Mouse (Mus musculus) cerebellum, adult 8-10 months (tissue): ENCODE data around the gene Fhit.
"Not testable (repeated sequence)": the region's sequence is repeated elsewhere in the genome, so short reads cannot be mapped to it uniquely, and the experiment has no call there.

Source experiments
- DNase-seq: peaks from one replicate; pipeline ENCODE4 v3.0.0; 2022

Gene Fhit

GRCm38 (mm10) chr14:9896556-9896955 lies 1265.3 kb downstream of the Fhit start:
- no peak for DNase-seq

GRCm38 (mm10) chr14:9852041-9852440 lies 1309.8 kb downstream of the Fhit start:
- no peak for DNase-seq

DNA sequence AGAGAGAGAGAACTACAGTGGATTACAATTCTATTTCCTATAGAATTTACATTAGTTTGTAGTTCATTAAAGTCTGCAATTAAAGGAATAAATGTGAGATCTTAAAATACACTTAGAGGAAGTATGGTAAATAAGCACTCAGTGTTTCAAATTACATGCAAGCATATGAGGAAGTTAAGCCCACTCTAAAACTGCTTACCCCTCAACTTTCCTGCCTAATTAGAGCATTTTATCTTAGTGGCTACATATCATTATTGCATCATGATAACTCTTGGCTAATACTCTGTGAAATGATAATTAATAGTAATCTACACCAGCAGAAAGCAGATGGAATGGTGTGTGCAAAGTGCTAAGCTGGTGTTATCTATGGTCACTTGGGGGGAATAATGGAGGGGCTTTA lies 1329.5 kb downstream of the Fhit start:
- DNase-seq = no peak

GRCm38 (mm10) chr14:9828699-9829240 lies 1333.1 kb downstream of the Fhit start:
- DNase-seq = not testable (repeated sequence)

GRCm38 (mm10) chr14:9815963-9816362 lies 1345.9 kb downstream of the Fhit start:
- no peak for DNase-seq

- no peak for DNase-seq
These were observed 1350.0 kb downstream of the Fhit start for GRCm38 (mm10) chr14:9811847-9812321.

GRCm38 (mm10) chr14:9811177-9811846 lies 1350.5 kb downstream of the Fhit start:
- no peak for DNase-seq

GRCm38 (mm10) chr14:9793403-9793802 lies 1368.4 kb downstream of the Fhit start:
- DNase-seq = no peak

DNA sequence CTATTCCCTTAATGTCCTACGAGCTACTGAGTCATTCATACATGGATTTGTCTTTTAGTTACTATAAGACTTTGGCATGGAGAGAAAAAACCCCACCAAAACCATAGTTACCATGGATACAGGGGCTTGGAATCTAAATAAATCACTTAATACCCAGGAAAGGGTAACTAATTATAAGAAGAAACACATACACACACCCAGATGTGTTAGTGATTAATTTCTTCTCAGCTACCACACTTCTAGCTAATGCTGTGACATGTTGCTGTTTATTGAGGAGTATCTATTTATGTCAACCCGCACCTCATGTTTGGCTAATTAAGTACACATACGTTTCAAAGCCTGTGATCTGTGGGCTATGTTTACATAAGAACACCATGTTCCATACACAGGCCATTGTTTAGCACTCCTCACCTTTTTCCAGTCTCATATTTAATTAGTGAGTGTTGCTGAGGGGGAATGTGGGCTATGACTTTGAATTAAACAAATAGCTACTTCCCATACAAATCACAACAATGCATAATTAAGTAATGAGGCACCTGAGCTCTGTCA lies 1373.4 kb downstream of the Fhit start:
- no peak for DNase-seq

- DNase-seq = no peak
These were observed 1374.4 kb downstream of the Fhit start for GRCm38 (mm10) chr14:9787389-9787788.

DNA sequence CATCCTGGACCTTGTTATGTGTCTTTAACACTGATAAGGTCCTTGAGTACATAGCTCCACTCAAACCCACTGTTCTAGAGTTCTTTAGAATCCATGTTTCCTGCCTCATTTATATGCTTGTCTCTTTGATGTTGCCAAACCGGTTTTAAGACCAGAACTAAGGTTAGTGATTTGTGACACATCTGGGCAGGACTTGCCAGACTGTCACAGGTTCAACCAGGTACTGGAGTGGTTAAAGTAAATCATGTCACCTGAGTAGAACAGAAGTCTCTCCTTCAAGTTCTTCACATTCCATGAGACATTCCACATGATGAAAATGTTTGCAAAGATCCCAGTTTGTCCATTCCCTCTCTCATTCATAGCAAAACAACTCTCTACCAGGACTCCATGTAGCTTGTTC lies 1376.0 kb downstream of the Fhit start:
- DNase-seq = no peak

GRCm38 (mm10) chr14:9751341-9751740 lies 1410.5 kb downstream of the Fhit start:
- DNase-seq = no peak

- DNase-seq = no peak
These were observed 1413.1 kb downstream of the Fhit start for GRCm38 (mm10) chr14:9748709-9749108.

- no peak for DNase-seq
These were observed 1439.8 kb downstream of the Fhit start for GRCm38 (mm10) chr14:9721917-9722472.

DNA sequence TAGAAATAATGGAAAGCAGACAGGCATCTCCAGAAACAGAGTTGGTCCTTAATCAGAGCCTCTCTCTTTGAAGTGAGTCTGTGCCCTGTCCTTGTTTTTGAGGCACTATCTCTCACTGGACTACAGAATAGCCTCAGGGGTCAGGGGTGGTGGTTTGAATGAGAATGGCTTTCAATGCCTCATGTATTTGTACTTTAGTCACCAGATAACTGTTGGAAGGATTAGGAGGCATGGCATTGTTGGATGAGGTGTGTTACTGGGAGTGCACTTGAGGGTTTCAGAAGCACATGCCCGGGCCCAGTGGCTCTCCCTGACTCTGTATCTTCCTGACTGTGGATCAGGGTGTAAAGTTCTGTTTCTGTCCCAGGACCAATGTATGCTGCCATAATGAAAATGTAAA lies 1463.2 kb downstream of the Fhit start:
- DNase-seq = no peak

- DNase-seq = no peak
These were observed 1464.7 kb downstream of the Fhit start for GRCm38 (mm10) chr14:9697101-9697500.

- no peak for DNase-seq
These were observed 1465.8 kb downstream of the Fhit start for GRCm38 (mm10) chr14:9696004-9696403.

DNA sequence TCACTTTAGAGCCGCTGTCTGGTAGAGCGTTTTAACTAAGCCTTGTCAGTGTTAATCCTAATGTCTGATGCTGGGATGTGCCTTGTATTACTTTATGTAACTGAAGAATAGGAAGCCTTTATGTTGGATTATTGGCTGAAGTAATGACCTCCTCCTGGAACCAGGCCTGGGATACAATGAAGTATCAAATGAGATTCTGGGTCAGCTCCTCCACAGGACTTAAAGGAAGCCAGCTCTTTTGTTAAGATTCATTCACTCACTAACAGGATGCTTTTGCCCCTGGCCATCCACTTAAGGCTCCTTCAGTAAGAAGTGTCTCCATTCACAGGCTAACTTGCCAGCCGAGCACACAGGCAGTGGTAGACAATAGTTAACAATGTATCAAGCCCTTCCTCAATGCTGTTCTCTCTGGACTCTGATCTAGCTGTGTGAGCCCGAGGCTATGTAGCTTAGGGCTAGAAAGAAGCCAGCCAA lies 1466.6 kb downstream of the Fhit start:
- no peak for DNase-seq

DNA sequence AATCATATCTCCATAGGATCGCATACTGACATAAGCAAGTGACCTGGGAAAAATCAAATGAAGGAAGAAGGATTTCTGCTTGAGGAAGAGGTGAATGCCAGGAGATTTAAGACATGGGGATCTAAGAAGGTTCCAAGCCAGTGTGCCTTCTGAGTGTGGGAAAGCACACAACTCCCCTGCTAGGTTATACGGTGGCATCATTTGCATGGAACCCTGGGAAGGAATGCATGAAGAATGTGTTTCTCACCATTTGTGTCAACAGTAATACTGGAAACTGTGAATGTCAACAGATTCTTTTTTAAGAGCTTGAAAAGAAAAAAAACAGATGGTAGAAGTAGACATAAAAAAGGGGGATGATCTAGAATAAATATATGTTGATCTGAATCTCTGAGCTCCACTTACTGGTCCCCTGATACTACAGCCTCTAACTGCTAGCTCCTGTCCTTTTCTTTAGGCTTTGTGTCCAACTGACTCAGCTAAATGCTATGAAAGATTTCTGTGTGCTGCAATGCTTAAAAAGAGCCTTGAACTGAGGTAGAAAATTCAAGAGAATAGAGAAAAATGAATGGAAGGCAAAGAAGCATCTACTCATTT lies 1473.1 kb downstream of the Fhit start:
- no peak for DNase-seq

GRCm38 (mm10) chr14:9684362-9684761 lies 1477.5 kb downstream of the Fhit start:
- no peak for DNase-seq

DNA sequence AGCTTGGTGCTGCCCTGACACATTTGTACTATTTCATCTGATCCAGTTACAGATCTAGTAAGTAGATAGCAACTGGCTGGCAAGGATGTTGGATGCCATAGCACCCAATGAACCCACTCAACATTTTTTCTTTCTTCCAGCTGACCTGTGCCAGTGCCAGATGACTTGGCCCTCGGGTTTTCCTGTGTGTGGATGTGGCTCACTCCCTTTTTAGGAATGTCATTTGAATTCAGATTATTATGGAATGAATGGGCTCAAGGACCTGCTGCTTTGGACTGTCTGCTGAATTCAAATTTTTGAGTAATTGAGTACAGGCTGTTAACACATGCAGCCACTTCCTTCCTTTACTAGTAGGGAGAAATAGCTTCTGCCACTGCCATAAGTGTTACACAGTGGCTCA lies 1489.1 kb downstream of the Fhit start:
- DNase-seq = no peak

DNA sequence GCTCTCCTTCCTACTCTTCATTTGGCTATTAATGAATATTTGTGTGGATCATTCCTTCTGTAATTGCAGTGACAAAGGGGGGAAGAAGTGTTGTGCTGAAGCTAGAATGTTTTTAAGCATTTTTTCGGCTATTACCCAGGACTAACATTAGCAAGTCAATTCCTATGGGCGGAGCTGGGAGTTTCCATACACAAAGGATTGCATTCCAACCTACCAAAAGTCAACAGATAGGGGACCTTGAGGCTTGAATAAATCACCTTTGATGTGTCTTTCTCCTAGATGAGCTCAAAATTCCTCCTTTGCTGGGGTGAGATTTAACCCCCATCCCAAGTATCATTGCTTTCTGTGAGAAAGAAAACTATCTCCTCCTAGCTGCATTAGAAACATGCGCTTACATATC lies 1490.1 kb downstream of the Fhit start:
- DNase-seq = no peak

DNA sequence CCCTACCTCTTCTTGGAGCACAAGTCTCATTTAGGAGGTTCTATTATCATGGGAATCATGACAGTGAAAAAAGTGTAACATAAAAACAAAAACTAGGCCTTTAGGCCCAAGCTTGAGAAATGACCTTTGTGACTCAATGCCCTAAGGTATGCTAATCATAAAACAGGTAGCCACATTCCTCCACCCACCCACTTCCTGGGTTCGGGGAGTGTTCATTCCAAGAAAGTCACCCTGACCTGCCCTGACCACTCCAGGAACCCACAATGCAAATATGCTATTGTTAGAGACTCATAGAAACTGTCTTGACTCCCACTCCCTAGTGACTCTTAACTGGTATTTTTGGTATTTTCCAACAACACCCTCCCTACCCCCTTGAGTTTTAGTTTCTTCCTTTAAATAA lies 1492.1 kb downstream of the Fhit start:
- no peak for DNase-seq

DNA sequence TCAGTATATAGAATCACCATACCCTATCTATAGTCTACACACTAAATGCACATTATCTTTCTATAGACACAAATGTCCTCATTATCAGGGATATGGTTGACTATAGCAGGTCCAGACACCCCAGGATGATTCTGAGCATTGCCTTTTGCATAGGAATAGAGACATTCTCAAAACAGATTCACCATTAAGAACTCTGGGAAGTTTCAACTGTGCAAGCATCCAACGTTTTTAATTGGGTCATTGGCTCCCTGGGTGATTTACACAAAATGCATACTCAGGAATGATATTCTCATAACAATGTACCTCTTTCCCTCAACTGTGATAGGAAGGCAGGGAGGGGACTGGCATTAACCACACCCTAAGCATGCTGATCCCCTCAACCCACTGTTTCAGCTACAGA lies 1503.4 kb downstream of the Fhit start:
- DNase-seq = no peak
